Mouse (Mus musculus) thymus, postnatal 0 days (tissue): ENCODE measurements around the gene Rnf151. TPM values are rescaled to one million over a fixed set of nuclear protein-coding genes. Genes with fewer than 3 reads are reported as not detected.

Experiments used
- DNase-seq: peaks from one replicate; pipeline ENCODE4 v3.0.0-alpha.2; 2015; ENCODE audit warnings: low spot score
- polyA plus RNA-seq: library from polyadenylated mRNA; unstranded; fragments of >200 nt; fragmentation: Nextera tagmentation; extraction: Ambion mirVana; gene quantifications from 2 replicates; pipeline ENCODE4 v1.2.1, GENCODE M21; 2015

The Rnf151 gene
- polyA plus RNA-seq, 1 experiment from 2014 or later: 0.13 TPM

DNA sequence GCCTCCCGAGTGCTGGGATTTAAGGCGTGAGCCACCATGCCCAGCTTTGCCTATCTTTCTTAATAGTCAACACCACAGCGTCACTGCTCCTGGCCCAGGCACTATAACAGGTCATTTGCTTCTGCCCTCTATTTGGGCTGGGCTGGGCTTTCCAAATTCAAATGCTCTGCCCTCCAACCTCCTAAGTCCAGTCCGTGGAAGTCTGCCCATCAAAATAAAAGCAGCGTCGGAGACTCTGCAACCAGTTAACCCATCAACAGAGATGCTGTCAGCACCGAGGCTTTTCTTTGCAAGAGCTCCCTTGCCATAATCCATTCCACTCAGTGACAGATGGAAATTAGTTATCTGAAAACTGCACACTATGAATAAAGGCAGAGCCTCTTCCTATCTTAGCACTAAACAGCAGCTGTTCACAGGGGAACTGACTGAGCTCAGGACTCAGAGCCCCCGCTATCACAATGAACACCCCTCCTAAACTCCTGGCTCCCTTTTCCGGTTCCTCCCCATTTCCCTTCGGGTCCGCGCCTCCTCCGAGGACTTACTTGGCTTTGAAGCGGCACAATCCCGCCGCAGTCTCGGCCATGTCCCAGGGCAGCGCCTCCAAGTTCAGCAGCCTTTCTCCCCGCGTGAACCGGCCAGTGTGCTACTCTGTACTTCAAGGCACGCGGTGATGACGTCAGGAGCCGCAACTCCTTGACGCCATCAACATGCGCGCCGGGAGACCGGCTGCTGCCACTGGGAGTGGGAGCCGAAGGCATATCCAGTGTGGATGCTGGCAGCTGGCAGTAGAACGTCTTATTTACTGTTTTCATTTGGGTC lies 10.7 kb downstream of the Rnf151 start, which contains the start of gene Tbl3:
Tbl3 (minus strand) TSS at position 679 of the 819 bp plus-strand sequence.
- peak; percentile 95 for DNase-seq

DNA sequence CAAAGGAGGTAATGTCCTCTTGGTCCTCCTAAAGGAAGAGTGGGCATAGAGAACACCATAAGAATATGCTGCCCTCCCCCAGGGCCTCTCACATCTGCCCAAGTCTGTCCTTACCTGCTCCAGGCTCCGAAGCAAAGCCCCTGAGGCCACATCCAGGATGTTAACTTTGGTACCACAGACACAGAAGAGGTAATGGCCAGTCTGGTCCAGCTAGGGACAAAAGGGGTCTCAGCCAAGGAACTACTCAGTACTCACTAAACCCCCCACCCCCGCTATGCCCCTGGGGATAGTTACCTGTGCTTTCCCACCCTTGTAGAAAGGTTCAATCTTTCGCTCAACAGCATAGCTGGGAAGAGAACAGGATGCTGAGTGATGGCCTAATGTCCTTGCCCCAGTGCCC lies 12.0 kb downstream of the Rnf151 start:
- DNase-seq: no peak

- DNase-seq: no peak
Measured at GRCm38 (mm10) chr17:24701251-24701650, 16.6 kb downstream of the Rnf151 start.

DNA sequence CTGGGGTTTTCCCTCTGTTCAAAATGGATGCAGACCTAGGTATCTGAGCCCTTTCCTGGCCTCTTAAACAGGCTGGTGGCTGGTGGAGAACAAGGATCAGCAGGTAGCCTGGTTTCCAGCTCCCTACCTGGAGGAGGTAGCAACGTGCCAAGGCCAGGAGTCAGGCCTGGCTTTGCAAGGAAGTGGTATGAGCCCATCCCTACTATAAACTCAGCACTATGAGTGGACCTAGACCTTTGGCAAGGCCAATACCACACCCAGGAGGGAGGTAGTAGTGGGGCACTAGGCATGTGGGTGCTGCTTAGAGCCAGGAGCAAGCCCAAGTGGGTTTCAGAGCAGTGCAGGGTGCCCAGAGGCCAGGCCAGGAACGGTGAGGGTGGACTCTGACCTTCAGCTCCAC lies 18.4 kb downstream of the Rnf151 start:
- DNase-seq: no peak

- DNase-seq: no peak
Measured at GRCm38 (mm10) chr17:24698715-24699114, 19.1 kb downstream of the Rnf151 start.

DNA sequence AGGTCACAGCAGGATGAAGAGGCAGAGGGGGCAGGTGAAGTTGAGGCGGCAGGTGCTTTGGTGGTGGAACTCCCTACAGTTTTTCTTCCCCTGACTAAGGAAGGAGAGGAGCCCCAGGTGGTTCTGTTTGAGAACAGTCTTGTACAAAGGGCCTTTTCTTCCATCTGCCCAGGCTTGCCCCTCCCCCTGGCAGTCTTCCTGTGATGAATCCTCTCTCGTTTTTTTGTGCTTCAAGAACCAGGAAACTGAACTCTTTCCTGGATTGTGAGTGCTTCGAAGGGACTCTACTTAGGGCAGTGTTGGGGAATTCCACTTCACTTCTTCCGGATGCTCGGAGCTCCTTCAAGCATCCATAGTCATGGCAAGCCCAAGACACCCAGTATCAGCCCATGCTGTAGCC lies 19.9 kb downstream of the Rnf151 start:
- DNase-seq: no peak

DNA sequence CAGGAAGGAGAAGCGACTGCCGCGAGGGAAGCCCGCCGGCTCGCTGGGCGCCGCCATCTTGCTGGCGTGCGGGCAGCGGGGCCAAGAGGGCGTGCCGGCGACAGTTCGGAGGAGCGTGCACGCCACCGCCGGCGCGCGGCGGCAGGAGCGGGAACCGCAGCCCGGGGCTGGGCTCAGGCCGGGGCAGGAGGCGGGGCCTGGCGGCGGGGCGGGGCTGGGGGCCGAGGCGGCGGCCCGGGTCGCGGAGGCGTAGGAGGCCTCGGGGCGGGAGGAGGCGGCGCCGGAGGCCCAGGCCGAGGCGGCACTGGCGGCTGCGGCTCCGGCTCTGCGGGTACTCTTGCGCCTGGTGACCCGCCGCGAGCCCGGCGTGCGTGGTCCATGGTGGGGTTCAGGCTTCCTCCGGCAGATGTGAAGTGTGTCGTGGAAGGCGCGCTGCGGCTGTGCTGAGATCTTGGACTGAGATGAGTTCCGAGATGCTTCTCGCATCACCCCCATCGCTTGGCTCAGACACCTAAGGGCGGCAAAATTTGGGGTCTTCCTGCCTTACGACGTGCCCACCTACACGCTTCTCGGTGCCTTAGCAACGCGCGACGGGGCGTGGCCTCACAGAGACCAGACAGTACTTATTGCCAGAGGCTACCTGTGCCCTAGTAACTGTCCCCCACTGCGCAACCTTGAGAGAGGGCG lies 21.7 kb downstream of the Rnf151 start, which contains the start of the genes Gfer and Noxo1:
Gfer (minus strand) TSS at position 146 of the 687 bp plus-strand sequence.
Noxo1 (plus strand) TSS at position 224 of the 687 bp plus-strand sequence.
- DNase-seq: peak; percentile 79

GRCm38 (mm10) chr17:24695326-24696010 lies 22.4 kb downstream of the Rnf151 start:
- no peak for DNase-seq

- DNase-seq: no peak
Measured at GRCm38 (mm10) chr17:24692385-24692784, 25.5 kb downstream of the Rnf151 start.

GRCm38 (mm10) chr17:24689251-24690081 lies 28.4 kb downstream of the Rnf151 start, which contains the start of gene Syngr3:
TSS of gene Syngr3 (minus strand) at chr17:24689955.
- DNase-seq: no peak

- DNase-seq: no peak
Measured at GRCm38 (mm10) chr17:24687599-24687998, 30.3 kb downstream of the Rnf151 start.

- DNase-seq: peak; percentile 70
Measured at GRCm38 (mm10) chr17:24687146-24687595, 30.7 kb downstream of the Rnf151 start.

DNA sequence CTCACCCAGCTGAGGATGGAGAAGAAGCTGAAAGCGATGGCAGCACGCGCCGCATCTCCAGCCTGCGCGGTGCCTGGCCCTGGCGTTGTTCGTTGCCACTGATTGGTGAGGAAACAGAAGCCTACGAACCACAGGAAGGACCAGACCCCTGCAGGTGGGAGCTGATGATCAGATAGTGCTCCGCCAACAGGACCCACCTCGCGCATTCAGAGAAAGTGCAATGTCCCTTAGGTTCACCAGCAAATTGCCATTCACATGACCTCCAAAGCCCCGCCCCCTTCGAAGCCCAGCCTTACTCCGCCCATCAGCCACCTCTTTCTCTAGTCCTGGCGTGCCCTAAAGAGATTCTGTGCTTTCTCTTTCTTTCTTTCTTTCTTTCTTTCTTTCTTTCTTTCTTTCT lies 31.3 kb downstream of the Rnf151 start:
- peak; percentile 44 for DNase-seq

DNA sequence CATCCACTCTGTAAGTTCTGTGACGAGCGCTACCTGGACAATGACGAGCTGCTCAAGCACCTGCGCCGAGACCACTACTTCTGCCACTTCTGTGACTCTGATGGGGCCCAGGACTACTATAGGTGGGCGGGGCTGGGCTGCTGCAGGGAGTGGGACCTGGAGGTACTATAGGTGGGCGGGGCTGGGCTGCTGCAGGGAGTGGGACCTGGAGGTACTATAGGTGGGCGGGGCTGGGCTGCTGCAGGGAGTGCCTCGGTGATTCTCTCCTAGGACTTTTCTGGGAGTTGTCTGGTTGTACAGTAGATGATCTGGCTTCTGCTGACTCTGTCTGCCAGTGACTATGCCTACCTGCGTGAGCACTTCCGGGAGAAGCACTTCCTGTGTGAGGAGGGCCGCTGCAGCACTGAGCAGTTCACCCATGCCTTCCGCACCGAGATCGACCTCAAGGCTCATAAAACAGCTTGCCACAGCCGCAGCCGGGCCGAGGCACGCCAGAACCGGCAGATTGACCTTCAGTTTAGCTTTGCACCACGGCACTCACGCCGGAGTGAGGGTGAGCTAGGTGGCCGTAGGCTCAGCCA lies 40.3 kb downstream of the Rnf151 start:
- DNase-seq: no peak

DNA sequence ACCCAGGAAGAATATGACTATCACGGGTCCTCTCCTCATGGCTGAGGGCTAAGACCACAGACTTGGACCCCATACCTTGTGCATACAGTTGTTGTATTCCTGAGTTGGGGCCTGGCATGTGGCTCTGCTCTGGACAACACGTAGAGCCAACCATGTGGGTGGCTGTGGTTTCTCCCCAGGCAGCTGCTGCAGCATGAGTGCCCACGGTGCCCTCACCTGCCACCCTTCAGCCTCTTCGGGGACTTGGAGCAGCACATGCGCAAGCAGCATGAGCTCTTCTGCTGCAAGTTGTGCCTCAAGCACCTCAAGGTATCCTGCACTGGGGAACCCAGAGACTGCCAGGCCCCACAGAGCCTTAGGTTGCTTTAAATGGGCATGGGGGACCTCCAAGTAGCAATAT lies 41.0 kb downstream of the Rnf151 start:
- DNase-seq: no peak

DNA sequence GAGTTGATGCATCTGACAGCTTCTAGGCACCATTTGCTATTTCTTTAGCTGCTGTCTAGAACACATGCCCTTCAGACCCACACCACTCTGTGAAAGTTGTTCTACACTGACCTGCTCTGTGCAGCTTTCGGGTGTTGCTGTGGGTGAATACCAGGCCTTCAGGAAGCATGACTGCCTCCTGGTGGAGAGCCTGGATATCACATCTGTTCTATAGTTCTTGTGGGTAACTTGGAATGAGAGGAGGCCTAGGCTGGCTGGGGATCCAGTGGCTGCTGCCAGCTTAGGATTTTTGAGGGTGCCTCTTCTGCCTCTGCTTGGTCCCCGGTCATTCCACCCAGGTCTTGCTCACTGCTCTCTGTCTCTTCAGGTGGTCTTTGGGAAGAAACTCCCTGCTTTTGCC lies 41.7 kb downstream of the Rnf151 start:
- DNase-seq: peak; percentile 78

- DNase-seq: no peak
Measured at GRCm38 (mm10) chr17:24674277-24674676, 43.6 kb downstream of the Rnf151 start.

DNA sequence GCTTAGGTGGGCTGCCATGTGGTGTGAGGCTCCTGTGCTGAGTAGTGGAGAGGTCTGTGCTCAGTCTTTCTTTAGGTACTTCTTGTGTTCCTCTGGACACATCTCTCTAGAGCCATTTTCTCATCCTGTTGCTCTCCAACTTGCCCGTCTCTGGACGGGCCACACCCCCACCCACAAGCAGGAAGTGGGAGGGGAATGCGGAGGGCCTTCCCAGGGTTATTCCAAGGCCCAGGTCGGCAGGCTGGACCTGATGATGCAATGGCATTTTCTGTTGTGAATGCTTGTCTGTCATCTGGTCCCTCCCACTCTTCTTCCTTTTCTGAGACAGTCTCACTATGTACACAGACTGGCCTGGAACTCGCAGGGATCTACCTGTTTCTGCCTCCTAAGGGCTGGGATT lies 45.7 kb downstream of the Rnf151 start:
- DNase-seq: no peak

GRCm38 (mm10) chr17:24671346-24671745 lies 46.5 kb downstream of the Rnf151 start:
- no peak for DNase-seq

GRCm38 (mm10) chr17:24670246-24670844 lies 47.5 kb downstream of the Rnf151 start:
- no peak for DNase-seq
